Mouse (Mus musculus): Measurements from ENCODE around the gene Smim23. TPM values are rescaled to one million over a fixed set of nuclear protein-coding genes. Genes with fewer than 3 reads are reported as not detected.

Smim23 gene
- total RNA-seq, 2 experiments from 2014 or later: not detected

DNA sequence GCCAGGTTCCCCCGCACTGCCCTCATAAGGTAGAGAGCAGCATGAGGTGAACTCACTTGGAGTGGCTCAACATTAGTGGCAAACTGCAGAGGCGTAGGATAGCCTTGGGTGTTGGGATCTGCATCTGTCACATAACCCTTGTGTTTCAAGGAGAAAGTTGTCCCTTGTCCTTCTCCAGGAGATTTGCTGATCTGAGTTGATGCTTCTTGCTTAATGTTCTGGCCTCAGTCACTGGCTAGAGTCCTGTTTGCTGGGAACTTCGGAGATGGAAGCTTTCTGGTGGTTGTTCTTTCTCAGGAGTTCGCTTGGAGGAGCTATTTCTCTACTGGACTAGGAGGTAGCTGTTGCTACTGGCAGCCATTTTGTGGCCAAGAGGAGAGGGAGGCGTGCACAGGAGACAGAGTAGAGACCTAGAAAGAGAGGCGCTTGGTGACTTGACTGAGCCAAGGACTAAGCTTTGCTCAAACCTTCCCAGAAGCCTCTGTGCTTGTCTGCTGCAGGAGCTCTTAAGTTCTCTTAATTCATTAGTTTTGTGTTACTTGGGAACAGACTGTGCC, 38.7 kb downstream of the Smim23 start:
- DNase-seq: no peak

DNA sequence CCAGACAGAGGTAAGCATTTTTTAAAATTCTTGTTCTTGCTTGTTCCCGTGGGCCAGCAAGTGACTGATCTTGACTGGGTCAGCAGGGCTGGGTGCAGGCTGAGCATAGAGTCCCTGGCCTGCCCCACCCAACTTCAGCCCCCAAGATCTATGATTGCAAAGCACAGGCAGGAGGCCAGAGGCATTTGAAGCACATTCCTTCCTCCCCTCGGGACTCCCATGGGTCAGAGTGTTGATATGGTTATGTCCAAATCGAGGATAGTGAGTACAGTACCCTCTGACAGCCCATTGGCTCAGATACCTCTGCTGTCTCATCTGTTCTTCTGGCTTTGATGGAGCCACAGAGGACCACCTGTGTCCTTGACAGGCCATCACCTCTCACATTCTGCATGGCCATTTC, 41.7 kb downstream of the Smim23 start:
- peak; percentile 24 for DNase-seq
- intact Hi-C loops (cut with DNase I; ENCODE audit: low total_unique reads): no loop called here

More for the DNA sequence above, 38.7 kb downstream of the Smim23 start:
- intact Hi-C loops (cut with DNase I; ENCODE audit: low total_unique reads): no loop called here

DNA sequence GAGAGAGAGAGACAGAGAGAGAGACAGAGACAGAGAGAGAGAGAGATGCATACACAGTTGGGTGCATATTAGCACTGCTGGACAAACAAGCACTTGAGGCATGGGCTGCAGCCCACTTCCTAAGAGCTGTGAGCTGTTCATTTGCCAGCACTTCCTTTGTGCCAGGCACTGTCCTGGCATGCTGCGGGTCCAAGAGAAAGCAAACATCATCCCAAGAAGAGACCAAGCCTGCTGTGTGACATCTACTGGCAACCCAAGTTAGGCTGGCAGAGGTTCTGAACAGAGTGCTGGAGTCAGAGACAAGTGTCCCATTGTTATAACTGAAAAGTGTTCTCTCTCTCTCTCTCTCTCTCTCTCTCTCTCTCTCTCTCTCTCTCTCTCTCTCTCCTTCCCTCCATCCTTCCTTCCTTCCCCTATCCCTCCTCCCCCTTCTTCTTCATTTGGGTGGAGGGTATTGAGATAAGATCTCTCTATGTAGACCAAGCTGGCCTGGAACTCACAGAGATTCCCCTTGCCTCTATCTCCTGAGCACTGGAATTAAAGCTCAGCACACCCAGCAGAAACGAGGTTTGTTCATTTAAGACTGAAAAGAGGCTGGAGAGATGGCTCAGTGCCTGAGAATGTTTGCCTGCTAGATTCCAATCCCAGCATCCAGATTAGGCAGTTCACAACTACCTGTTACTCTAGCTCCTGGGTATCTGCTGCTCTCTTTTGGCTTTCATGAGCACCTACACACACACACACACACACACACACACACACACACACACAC, 42.6 kb downstream of the Smim23 start:
- no peak for DNase-seq
- intact Hi-C loops (cut with DNase I; ENCODE audit: low total_unique reads): no loop called here

DNA sequence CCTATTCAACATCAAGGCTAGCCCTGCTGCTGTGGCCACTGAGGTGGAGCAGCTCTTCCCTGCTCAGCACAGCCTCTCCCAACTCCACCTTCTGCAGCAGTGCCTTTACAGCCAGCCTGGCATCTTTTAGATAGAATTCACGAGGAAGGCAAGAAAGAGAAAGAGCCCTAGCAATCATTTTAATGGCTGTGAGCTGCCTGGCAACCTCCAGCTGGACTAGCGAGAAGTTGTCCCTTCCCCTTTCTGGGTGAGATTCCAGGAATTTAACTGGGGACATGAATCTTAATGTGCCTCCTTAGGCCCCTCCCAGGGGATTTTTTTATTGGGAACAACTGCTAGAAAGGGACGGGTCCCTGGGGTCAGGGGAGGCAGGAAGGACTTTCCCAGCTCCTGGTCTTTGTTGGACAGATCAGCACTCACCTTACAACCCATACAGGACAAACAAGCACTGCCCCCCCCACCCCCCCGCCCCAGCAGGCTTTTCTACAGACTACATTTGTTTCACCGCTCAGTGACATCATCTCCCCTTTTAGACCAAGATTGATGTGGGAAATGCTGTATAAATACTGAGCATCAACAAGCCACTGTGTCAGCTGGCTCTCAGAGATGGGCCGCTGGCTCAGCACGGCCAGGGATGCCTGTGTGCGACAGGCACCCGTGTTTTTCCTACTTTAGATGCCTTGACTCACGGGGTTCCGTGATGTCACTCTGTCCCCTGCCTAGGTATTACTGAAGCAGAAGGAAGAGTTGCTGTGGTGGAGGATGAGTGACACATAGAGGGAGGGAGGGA, 43.5 kb downstream of the Smim23 start:
- intact Hi-C loops (cut with DNase I; ENCODE audit: low total_unique reads): no loop called here
- DNase-seq: no peak

DNA sequence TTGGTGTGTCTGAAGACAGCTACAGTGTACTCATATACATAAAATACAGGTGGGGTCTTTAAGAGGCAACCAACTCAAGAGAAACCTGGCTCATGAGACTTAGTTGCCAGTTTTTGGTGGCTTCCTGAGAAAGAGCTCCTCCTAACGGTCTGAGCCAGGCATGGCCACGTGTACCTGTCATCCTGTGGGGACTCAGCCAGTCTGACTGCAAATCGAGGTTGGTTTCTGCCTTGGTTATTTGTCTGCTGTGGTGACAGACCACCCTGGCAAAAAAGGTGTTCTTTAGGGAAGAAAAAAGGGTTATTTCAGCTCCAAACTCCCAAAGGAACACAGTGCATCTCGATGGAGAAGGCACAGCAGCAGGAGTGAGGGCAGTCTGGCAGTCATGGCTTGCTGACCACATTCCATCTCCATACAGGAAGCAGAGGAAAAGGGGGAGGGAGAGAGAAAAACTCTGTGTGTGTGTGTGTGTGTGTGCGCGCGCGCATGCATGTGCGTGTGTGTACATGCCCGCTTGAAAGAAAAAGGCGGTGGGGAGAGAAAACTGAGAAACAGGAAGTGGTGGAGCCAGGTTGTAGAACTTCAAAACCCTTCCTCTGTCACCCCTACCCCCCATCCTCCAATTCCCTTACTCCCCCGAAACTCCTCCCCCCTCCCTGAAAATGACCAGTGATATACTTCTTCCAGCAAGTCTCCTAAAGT, 55.6 kb downstream of the Smim23 start:
- intact Hi-C loops (cut with DNase I; ENCODE audit: low total_unique reads): no loop called here
- no peak for DNase-seq

Other genes with a start within 250 kb of the Smim23 start
- gene Fbxw11, start 181.9 kb downstream of the Smim23 start, total RNA-seq (2021): 10 to 100 TPM; 53.3 to 53.6 TPM